Mouse (Mus musculus) testis, postnatal 14 days (tissue): Measurements from ENCODE around the gene Parpbp.

Experiments used
- DNase-seq: peaks from one replicate; pipeline ENCODE4 v3.0.0; 2021; ENCODE audit warnings: low spot score

Parpbp gene

DNA sequence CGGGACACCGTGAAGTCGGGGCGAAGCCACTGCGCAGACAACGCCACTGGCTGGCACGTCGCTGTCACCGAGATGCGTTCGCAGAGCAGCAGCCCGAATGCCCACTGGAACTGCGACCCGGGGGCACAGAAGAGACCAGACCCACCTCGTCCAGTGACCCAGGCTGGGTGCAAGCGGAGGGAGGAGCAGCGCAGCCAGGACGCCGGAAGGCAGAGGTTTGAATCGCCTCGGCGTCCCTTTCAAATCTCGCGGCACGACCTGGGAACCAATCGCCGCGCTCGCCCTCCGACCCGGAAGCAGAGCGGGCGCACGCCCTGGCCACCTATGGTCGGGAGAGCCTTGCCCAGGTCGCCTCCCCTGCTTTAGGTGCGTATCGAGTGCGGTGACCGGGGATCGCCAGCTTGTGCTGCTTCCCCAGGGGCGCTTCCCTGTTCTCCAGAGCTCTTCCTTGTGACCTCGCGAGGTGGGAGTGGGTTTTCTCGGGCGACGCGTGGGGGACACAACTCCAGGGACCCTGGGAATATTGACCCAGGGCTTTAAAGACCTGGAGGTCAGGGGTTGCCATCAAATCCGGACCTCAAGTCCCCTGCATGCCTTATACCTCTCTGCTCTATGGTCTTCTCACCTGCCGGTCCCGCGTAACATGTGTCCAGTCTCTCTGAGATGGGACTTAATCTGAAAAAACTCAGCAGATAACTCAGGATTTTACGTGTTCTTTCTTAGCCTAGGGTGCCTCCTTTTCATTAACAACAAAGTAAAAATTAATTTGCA is at the start of gene Parpbp, which contains the start of gene Nup37:
Gene Parpbp, minus strand, starts transcription at position 235 of the 771 bp plus-strand sequence.
Gene Nup37, plus strand, starts transcription at position 286 of the 771 bp plus-strand sequence.
- peak; percentile 88 for DNase-seq

- no peak for DNase-seq
These were observed 20.8 kb upstream of the Parpbp start for GRCm38 (mm10) chr10:88167438-88168077.

- DNase-seq = no peak
These were observed 19.4 kb upstream of the Parpbp start for GRCm38 (mm10) chr10:88166158-88166557.

- DNase-seq = no peak
These were observed 15.9 kb upstream of the Parpbp start for GRCm38 (mm10) chr10:88162676-88163075.

DNA sequence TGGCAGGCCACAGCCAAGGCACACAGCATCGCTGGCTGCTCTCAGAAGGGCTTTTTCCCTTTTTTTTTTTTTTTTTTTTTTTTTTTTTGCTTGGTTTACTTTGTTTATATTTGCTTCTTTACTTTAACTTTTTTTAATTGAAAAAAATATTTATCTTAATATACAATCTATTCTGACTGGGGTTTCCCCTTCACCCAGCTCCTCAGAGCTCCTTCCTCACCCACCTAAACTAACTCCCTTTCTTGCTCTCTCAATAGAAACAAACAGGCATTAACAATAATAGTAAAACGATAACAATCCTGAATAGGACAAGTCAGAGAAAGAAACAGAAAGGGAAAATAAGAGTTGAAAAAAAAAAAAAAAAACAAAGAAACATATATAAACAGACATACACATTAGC is 15.4 kb upstream of the Parpbp start:
- DNase-seq = no peak

DNA sequence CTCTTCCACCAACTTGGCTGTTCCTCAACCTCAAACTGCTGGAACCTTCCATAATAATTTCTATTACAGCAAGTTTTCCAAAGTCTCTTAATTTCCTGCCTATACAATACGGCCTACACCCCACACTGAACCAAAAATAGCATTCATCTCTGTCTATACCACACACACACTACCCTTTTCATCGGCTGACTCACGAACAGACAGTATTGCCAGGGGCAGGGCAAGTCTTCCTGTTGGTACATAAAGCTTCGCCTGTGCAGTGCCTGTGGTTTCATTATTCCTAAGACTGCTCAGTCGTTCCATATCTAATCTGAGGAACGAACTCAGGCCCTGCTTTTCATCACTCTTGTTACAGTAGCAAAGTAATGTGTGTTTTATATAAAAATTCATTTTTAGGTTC is 4.9 kb upstream of the Parpbp start:
- DNase-seq = no peak

DNA sequence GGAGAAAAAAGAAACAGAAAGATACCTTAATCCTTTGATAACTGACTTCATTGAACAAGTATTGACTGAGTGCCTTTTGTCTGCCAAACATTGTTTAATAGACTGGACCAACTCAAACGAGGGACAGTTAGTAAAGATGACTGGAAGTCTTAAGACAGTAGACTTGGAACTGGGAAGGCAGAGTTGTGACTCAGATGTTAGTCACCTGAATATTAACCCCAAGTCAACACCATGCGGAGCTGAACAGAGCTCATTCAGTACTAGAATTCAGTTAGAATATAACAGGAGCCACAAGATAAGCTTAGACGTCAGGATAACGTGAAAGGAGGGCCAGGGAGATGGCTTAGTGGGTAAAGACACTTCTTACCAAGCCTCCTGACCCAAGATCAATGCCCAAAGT is 3.6 kb upstream of the Parpbp start:
- DNase-seq = no peak

GRCm38 (mm10) chr10:88146187-88146586 is 554 bp downstream of the Parpbp start:
- DNase-seq = no peak

- DNase-seq = peak; percentile 22
These were observed 11.1 kb downstream of the Parpbp start for GRCm38 (mm10) chr10:88135630-88136029.

- DNase-seq = no peak
These were observed 27.0 kb downstream of the Parpbp start for GRCm38 (mm10) chr10:88119721-88120120.

DNA sequence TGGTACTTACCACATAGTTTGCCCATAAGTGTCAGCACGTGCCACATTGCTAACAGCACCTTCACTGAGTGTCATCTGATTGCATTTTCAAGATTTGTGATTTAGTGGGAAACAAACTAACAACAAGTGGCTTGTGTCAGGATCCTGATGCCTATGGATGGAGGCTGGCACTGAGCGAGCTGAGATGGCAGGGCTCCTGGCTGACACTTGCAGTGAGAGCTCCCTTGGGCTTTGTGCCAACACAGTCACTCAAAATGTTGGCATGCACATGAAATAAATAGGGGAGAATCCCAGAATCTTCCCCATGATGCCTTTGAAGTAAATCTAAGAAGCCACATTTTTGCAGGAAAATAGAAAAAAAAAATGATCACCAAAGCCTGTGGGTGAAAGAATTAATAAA is 33.5 kb downstream of the Parpbp start:
- no peak for DNase-seq

- no peak for DNase-seq
These were observed 40.6 kb downstream of the Parpbp start for GRCm38 (mm10) chr10:88106169-88106568.

GRCm38 (mm10) chr10:88090772-88091171 is 56.0 kb downstream of the Parpbp start, which contains the start of gene Pmch:
Gene Pmch (plus strand): TSS chr10:88091072.
- DNase-seq = no peak

DNA sequence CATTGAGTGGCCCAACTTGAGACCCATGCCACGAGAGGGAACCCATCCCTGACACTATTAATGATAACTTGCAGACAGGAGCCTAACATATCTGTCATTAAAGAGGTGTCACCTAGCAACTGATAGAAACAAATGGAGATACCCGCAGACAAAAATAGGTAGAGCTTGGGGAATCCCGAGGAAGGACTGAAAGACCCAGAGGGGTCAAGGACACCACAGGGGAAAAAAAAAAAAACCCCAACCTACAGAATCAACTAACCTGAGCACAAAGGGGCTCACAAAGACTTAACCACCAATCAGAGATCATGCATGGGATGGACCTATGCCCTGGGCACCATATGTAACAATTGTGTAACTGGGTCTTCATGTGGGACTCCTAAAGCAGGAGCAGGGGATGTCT is 79.4 kb downstream of the Parpbp start:
- DNase-seq = no peak

DNA sequence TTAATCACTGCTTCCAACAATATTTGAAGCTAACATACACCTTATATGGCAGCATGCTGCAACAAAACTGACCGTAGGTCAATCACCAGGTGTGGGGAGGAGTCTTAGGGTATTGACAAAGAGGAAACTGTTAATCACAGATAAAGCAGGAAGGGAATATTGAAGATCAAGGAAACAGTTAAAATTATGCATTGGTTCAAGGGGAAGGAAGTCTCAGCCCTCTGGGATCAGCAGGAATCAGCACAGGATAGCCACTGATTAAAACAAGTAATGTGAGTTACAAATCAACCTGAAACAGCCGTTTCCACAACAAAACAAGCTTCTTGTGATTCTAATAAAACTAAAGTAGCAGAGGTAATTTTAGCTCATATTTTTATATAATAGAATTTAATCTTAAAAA is 81.9 kb downstream of the Parpbp start:
- no peak for DNase-seq

GRCm38 (mm10) chr10:88063436-88063835 is 83.3 kb downstream of the Parpbp start:
- no peak for DNase-seq

DNA sequence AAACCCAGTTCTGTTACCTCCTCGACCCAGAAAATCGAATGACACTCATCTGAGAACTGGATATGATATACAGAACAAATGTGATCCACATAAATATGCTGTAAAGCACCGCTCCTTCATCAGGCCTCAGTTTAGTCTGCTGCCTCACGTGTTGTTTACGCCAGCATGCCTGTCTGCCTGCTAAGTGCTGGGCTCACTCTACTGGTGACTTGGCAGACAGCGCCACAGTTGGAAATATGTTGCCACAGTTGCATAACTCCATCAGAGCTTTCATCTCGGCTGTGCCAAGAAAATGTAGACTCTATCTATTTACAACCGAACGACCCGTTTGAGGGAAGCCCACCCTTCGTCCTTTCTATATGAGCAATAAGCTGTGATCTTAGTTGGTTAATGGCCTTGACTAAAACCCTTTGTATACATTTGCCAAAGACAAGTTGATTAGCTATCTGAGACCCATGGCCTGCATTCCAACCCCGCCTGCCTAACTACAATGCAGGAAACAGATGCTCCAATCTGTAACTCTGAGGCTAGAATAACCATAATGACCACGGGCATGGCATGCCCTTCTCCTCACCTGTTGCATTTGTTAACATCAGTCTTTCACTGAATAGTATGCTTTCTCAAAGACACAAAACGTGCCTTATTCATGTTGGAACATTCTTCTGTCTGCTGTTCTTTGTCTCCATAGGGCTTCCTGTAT is 89.6 kb downstream of the Parpbp start:
- DNase-seq = no peak

DNA sequence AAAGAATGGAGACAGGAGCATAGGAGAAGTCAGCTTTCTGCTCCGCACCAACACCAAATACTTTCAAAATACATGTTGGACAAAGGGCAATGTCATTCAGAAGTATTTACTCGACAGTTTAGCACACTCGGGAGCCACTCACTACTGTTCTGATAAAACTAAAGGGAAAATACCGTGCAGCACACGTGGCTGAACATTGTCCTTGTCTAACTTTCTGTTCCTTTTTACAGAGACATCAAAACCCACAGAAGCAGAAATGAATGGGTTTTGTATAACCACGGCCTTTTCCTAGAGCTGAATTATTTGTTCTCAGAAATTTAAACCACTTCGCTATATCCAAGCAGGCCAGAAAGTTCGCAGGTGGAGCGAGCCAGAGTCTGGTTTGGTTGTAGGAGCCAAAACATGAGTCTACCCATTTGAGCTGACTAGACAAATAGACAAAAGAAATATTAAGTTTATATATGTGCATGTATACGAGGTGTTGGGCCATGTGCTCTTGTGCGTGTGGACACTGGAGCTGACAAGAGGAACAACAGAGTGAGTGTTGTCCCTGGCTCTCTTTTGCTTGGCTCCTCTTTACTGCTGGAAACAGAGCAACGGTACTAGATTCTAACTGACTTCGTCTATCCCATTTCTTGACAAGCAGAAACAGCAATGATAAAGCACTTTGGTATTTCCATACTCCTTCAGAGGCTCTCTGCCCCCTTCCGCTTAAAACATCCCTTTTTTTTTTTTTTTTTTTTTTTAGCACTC is 92.3 kb downstream of the Parpbp start:
- DNase-seq = no peak

DNA sequence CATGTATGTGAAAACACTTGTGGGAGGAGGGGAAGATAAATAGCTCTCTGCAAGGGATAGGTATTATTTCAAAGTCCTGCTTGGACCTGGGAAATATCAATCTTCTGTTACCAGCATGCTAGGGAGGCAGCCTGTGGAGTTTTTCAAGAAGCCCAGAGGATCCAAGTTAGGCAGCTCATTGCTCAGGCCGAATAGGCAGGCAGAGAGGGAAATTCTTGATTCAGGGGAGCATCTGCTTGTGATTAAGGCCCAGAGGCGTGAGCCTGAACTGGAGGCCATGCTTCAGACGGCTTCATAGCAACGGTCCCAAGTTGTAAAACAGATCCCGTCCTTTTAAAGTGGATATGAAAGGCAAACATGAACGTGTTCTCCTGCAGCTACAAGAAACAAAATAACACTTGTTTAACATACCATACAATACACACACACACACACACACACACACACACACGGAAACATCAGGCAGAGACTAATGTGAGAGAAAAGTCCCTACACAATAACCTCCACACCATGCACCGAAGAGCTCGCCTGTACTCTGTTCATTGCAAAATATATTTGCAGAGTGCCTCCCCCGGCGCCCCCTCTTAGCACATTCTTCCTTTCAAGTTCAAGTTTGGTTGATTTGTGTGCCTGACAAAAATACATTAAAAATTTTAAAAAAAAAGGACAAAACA is 100.5 kb downstream of the Parpbp start:
- no peak for DNase-seq

GRCm38 (mm10) chr10:88044297-88044696 is 102.4 kb downstream of the Parpbp start:
- no peak for DNase-seq
